1 mouse cellular context compared by ENCODE assay signal in the genomic region with DNA sequence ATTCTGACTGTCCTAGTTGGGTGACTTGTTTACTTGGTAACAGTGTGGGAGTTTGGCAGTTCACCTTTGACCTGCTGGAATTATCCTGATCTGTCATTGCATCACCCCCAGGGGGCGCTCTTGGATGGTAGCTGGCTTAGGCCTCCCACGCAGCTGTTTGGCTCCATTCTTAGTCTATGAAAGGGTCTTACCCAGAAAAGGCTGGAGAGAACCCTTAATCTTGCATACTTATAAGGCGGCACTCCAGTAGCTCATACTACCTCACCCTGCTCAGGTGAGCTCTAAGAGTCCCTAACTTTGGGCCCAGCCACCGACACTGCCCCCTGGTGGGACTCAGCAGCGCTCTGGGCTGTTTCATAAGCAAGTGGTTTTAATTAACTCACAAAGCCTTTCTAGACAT.
TF ChIP-seq lines count a peak whose summit lies in the region.

No protein-coding gene starts in this region.

TF ChIP-seq in ES-E14, 5 proteins besides CTCF, POLR2A, EP300 and RAD21 (continued from another document):
- TF ChIP-seq ZNF384 (IDR thresholded peaks at IDR 0.05; ENCODE audit: low read depth, low read length) (no peak), HCFC1 (IDR thresholded peaks at IDR 0.05; ENCODE audit: borderline replicate concordance, insufficient read depth, low read length) (no peak), CHD2 (IDR thresholded peaks at IDR 0.05; ENCODE audit: low read depth, low read length) (no peak)
